Mouse (Mus musculus): ENCODE results near the gene Ccdc71. TPM values are rescaled to one million over a fixed set of nuclear protein-coding genes. Genes with fewer than 3 reads are reported as not detected.

Gene Ccdc71
- total and polyA plus RNA-seq, 3 experiments, result 27.8 to 46.5 (median 28.1) TPM

DNA sequence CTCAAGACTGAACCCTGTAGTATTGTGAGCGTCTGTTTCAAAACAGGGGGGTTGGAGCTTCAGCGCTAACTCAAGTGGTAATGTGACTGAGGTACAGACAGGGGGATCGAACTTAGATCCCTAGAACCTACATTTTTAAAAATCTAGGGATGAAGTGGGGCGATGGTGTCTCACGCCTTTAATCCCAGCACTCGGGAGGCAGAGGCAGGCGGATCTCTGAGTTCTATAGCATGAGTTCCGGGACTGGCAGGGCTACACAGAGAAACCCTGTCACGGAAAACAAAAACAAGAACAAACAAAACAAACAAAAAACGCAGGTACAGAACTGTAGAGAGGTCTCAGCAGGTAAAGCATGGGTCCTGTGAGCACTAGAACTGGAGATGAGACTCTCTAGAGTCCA, 3.4 kb upstream of the Ccdc71 start:
- no peak for DNase-seq

GRCm38 (mm10) chr9:108459939-108460318, 398 bp upstream of the Ccdc71 start:
- DNase-seq, result no peak

- no peak for DNase-seq
Observed at GRCm38 (mm10) chr9:108461181-108461631, 879 bp downstream of the Ccdc71 start, which contains the start of gene Klhdc8b. Klhdc8b (minus strand) TSS chr9:108461581.

DNA sequence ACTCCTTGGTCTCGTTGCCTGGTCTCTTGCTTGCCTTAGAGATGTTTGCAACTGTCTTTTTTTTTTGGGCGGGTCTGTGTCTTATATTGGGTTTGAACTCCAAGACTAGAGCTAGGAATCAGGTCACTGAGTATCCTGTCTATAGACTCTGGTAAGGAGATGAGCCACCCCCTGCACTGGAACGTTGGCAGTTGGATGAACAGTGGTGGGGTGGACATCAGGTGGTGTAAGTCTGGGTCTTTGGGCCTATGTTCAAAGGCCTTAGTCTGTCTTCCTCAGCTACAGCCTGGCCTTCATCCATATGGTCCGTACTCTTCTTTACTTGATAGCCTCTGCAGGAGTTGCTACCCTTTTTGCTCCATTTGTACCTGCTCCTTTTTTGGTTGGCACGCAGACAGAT, 1.3 kb downstream of the Ccdc71 start:
- DNase-seq, result no peak

GRCm38 (mm10) chr9:108462192-108462591, 1.9 kb downstream of the Ccdc71 start:
- no peak for DNase-seq

- peak; percentile 79 for DNase-seq
Observed at GRCm38 (mm10) chr9:108463713-108464112, 3.4 kb downstream of the Ccdc71 start.

- no peak for DNase-seq
Observed at GRCm38 (mm10) chr9:108466219-108466618, 5.9 kb downstream of the Ccdc71 start.

DNA sequence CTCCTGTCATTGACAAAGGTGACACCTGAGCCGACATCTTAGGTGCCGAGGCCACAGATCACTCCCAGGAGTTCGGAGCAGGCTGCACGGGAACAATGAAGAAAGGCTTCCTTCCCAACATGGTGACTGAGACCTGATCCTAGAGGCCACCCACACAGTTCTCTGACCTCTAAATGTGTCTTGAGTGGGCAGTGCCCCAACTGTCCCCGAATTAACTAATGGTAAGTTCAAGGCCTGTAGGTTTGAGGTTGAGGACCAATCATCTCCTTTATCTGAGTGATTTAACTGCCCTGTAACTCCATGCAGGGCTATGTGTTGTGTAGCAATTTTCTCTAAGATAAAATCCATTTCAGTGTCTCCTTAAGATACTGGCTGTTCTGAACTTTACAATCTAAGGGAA, 9.1 kb downstream of the Ccdc71 start:
- DNase-seq, result no peak

DNA sequence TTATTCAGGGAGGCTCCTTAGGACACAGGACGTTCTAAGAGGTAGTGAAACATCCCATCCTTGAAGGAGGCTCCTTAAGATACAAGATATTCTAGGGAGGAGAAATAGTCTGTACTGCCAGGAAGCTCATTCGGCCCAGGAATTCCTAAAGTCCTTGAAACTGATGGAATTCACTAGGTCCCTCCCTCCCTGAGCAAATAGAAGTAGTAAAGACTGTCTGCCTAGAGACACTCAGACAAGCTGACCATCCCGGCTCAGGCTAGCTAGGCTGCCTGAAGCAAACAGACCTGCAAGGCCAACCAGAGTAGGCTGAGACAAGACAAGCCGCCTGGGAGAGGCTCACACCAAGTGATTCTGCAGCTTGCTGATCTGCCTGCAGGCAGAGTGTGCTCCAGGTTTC, 9.5 kb downstream of the Ccdc71 start:
- no peak for DNase-seq

DNA sequence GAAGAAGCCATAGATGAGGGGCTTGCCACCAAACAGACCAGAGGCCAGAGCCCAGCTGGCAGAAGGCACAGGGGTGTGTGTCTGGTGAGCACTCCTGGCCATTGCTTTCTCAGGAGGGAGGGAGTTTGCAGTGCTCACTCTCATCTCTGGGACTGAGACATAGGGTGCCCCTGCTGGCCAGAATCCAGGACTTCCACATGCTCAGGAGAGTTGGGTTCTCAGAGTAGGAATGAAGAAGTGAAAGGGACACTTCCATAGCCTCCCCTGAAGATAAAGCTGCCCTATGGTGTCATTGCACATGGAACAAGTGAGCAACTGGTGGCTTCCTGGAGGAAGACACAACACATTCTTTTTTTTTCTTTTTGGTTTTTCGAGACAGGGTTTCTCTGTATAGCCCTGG, 14.2 kb downstream of the Ccdc71 start:
- no peak for DNase-seq

DNA sequence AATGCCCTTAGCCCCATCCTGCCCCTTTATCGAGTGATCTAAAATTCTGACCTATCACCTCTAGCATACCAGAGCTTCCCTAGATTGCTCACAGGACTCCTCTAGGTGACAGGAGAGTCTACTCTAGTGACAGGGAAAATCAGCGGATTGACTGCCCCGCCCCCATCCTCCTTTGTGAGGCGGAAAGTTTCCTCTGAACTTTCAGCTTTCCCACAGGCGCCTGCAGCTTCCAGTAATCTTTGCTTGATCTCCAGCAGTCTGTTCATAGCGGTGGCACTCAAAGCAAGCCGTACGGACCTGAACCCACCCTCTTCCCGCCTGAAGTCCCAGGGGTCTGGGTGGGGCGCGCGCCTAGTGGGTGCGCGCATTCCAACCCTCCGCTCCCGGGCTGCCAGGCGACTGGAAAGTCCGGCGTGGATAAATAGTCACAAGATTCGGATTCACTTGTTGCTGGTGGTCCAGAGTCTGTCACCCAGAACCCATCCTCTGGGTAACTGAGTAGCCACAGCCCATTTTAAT, 18.4 kb downstream of the Ccdc71 start:
- peak; percentile 89 for DNase-seq

DNA sequence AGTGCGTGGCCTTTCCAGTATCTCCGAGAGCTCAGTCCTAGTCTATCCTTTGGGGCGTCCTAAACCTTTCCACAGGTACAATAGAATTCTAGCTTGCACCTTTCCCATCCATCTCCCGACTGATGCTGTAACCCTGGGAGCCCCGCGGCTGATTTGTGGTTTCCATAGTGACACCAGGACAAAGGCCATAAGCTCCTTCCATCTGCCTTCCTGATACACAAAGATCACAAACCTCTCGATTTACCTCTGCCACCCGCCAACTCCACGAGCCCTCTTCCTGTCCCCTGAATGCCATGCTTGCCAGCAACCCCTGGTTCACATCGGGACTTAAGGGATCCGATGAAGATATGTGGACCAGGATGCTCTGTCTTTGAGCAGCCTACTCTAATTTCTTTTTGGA, 18.9 kb downstream of the Ccdc71 start:
- no peak for DNase-seq

- DNase-seq, result peak; percentile 71
Observed at GRCm38 (mm10) chr9:108479721-108480351, 19.5 kb downstream of the Ccdc71 start, which contains the start of gene Lamb2. Lamb2 (plus strand) TSS chr9:108479736.

DNA sequence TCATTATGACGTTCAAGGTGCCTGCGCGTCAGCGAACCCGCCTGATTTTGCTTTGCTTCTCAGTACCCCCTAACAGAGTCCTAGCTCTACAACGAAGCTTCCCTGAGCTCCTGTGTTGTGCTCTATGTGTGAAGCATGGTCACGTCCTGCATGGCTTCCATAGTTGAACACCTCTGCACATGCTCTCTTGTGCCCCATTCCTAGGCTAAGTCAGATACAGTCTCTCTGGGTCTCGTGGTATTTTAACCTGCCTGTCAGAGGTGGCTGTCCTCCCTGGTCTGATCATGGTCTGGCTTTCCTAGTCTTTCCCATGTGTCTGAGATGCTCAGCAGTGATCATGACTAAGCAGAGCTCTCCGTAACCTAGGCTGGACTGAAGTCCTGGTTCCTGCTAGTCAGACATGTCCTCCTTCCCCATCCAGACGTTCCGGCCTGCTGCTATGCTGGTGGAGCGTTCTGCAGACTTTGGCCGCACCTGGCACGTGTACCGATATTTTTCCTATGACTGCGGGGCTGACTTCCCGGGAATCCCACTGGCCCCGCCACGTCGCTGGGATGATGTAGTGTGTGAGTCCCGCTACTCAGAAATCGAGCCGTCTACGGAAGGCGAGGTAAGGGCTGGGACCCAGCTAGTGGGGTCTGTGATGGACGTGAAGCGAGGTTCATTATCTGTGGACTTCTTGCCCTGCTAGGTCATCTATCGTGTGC, 20.6 kb downstream of the Ccdc71 start:
- no peak for DNase-seq

- no peak for DNase-seq
Observed at GRCm38 (mm10) chr9:108481520-108482210, 21.3 kb downstream of the Ccdc71 start.

DNA sequence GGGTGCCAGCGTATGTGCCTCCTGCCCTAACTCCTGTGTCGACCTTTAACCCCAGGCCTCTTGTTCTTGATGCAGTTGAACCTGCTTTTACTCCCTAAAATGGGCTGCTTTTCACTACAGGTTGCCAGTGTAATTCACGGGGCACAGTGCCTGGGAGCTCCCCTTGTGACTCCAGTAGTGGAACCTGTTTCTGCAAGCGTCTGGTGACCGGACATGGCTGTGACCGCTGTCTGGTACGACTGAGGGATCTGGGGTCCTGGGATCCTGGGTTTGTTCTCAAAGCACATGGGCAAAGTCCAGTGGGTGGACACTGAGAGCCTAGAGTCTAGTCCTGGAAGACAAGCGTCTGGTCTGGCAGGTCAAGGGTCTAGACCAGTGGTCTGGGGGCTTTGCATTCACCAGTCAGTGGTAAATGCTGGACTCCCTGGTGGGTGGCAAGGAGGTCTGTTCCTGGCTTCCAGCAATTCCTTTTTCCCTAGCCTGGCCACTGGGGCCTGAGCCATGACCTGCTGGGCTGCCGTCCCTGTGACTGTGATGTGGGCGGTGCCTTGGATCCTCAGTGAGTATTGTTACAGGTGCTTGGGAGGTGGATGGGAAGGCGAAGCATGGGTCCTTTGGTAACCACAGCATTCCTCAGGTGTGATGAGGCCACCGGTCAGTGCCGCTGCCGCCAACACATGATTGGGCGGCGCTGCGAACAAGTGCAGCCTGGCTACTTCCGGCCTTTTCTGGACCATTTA, 22.9 kb downstream of the Ccdc71 start:
- no peak for DNase-seq

DNA sequence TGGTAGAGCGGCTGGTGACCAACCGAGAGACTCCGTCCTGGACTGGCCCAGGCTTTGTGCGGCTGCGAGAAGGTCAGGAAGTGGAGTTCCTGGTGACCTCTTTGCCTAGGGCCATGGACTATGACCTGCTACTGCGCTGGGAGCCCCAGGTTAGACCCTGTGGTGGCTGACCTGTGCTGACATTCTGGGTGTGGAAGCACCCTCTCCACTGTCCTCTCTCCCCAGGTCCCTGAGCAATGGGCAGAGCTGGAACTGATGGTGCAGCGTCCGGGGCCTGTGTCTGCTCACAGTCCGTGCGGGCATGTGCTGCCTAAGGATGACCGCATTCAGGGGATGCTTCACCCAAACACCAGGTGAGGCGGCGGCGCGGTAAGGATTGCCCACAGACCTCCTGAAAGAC, 23.7 kb downstream of the Ccdc71 start:
- DNase-seq, result no peak

DNA sequence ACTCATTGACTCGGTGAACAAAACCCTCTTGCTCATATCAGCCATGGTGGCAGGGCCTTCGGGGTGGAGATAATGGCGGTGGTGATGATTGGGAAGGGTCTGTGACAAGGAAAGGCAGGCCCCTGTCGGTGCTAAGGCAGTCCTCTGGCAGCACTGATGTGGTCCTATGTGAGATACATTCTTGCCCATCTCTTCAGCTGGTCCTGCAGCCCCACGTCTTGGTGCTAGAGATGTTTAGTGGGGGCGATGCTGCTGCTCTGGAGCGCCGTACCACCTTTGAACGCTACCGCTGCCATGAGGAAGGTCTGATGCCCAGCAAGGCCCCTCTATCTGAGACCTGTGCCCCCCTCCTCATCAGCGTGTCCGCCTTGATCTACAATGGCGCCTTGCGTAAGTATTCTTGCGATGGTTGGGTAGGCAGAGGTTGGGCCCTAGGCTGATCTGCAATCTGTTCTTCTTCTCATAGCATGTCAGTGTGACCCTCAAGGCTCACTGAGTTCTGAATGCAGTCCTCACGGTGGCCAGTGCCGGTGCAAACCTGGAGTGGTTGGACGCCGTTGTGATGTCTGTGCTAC, 25.1 kb downstream of the Ccdc71 start:
- DNase-seq, result no peak

- no peak for DNase-seq
Observed at GRCm38 (mm10) chr9:108486973-108487530, 26.7 kb downstream of the Ccdc71 start.

GRCm38 (mm10) chr9:108488403-108488802, 28.1 kb downstream of the Ccdc71 start:
- no peak for DNase-seq

GRCm38 (mm10) chr9:108489215-108489614, 28.9 kb downstream of the Ccdc71 start:
- DNase-seq, result no peak
